Mouse (Mus musculus) heart, adult 2 months (tissue): ENCODE measurements at regions not wholly inside any gene's neighbourhood (a gene's known extent, or its start where the extent isn't known, plus 50 kb on each side); places are given as distances from the start of the nearest gene placed in this dataset.

Experiments used
- CTCF ChIP-seq: fragments of 200-600 bp; IDR thresholded peaks from 2 replicates; pipeline ENCODE4 v1.8.1; 2022; ENCODE audit warnings: antibody characterized with exemption, mild to moderate bottlenecking, moderate library complexity
- EP300 ChIP-seq: fragments of 200-500 bp; IDR thresholded peaks from 2 replicates; pipeline ENCODE4 v1.6.1; 2011; ENCODE audit warnings: low read depth, low read length, control low read depth; ENCODE audit not compliant: insufficient read depth
- POLR2A ChIP-seq: fragments of 200-500 bp; IDR thresholded peaks from 2 replicates; pipeline ENCODE4 v1.6.1; 2011; ENCODE audit warnings: mild to moderate bottlenecking, low read depth, low read length, control low read depth; ENCODE audit not compliant: insufficient read depth

- TF ChIP-seq EP300 (no peak), POLR2A (no peak), CTCF (no peak)
Measured at GRCm38 (mm10) chr13:47858946-47859345, 402.1 kb upstream of the Id4 start.
